Mouse (Mus musculus): ENCODE results near the gene Mast4. TPM values are rescaled to one million over a fixed set of nuclear protein-coding genes. Genes with fewer than 3 reads are reported as not detected.

Mast4 gene
- polyA plus RNA-seq, 1 experiment from 2014 or later, result 10.1 TPM

GRCm38 (mm10) chr13:102886147-102886546, 448.1 kb downstream of the Mast4 start:
- H3K27me3 ChIP-seq (replicated peaks; ENCODE audit: control insufficient read depth, insufficient read depth, low read length), result no peaks in the 10 kb centered on the region
- H3K4me1 ChIP-seq (replicated peaks; ENCODE audit: control insufficient read depth, insufficient read depth, low read length), result 0 out of 2 replicates have a peak, but pooled peaks cover 2% of the 10 kb centered on the region
- DNase-seq (ENCODE audit: low spot score), result no peak
- H3K9ac ChIP-seq (ENCODE audit: low read depth, low read length), result no peak overlapping the region
- H3K9me3 ChIP-seq (ENCODE audit: control insufficient read depth, low read length), result no peaks in the 10 kb centered on the region
- WGBS, result 82% methylated on average over 4 of the region's 4 CpGs
- no peak overlapping the region for H3K4me2 ChIP-seq
- H3K27ac ChIP-seq (ENCODE audit: low read depth, low read length), result no peak overlapping the region
- no peak for ATAC-seq (replicated peaks; ENCODE audit: low FRiP score)
- no peak overlapping the region for H3K4me3 ChIP-seq (ENCODE audit: low read depth, low read length)
- H3K36me3 ChIP-seq (ENCODE audit: control insufficient read depth, insufficient read depth, low read length), result no peaks in the 10 kb centered on the region

GRCm38 (mm10) chr13:102880381-102881076, 453.8 kb downstream of the Mast4 start:
- Histone ChIP-seq H3K36me3 (ENCODE audit: control insufficient read depth, insufficient read depth, low read length) (no peaks in the 10 kb centered on the region), H3K4me3 (ENCODE audit: low read depth, low read length) (no peak overlapping the region), H3K9ac (ENCODE audit: low read depth, low read length) (no peak overlapping the region), H3K27ac (ENCODE audit: low read depth, low read length) (no peak overlapping the region), H3K4me2 (no peak overlapping the region), H3K4me1 (replicated peaks; ENCODE audit: control insufficient read depth, insufficient read depth, low read length) (peaks cover 7% of the 10 kb centered on the region; the same call in 1 of the 2 replicates), H3K9me3 (ENCODE audit: control insufficient read depth, low read length) (no peaks in the 10 kb centered on the region), H3K27me3 (replicated peaks; ENCODE audit: control insufficient read depth, insufficient read depth, low read length) (no peaks in the 10 kb centered on the region)
- DNase-seq (ENCODE audit: low spot score) (no peak), ATAC-seq (replicated peaks; ENCODE audit: low FRiP score) (no peak)
- 88% methylated on average over 7 of the region's 7 CpGs for WGBS

GRCm38 (mm10) chr13:102878631-102879030, 455.7 kb downstream of the Mast4 start:
- H3K36me3 ChIP-seq (ENCODE audit: control insufficient read depth, insufficient read depth, low read length), result no peaks in the 10 kb centered on the region
- H3K27ac ChIP-seq (ENCODE audit: low read depth, low read length), result no peak overlapping the region
- DNase-seq (ENCODE audit: low spot score) (no peak), ATAC-seq (replicated peaks; ENCODE audit: low FRiP score) (no peak)
- H3K4me3 ChIP-seq (ENCODE audit: low read depth, low read length), result no peak overlapping the region
- H3K27me3 ChIP-seq (replicated peaks; ENCODE audit: control insufficient read depth, insufficient read depth, low read length), result no peaks in the 10 kb centered on the region
- H3K9me3 ChIP-seq (ENCODE audit: control insufficient read depth, low read length), result no peaks in the 10 kb centered on the region
- WGBS, result 57% methylated on average over 6 of the region's 6 CpGs
- peaks cover 6% of the 10 kb centered on the region; the same call in 1 of the 2 replicates for H3K4me1 ChIP-seq (replicated peaks; ENCODE audit: control insufficient read depth, insufficient read depth, low read length)
- no peak overlapping the region for H3K9ac ChIP-seq (ENCODE audit: low read depth, low read length)
- H3K4me2 ChIP-seq, result no peak overlapping the region

GRCm38 (mm10) chr13:102877766-102878325, 456.5 kb downstream of the Mast4 start:
- ATAC-seq (replicated peaks; ENCODE audit: low FRiP score), result no peak
- H3K27ac ChIP-seq (ENCODE audit: low read depth, low read length), result no peak overlapping the region

GRCm38 (mm10) chr13:102877154-102877553, 457.1 kb downstream of the Mast4 start:
- ATAC-seq (replicated peaks; ENCODE audit: low FRiP score), result peak; percentile 42; the same call in 1 of the 2 replicates
- Histone ChIP-seq H3K4me1 (replicated peaks; ENCODE audit: control insufficient read depth, insufficient read depth, low read length) (peaks cover 6% of the 10 kb centered on the region; the same call in 1 of the 2 replicates), H3K27me3 (replicated peaks; ENCODE audit: control insufficient read depth, insufficient read depth, low read length) (no peaks in the 10 kb centered on the region), H3K4me2 (no peak overlapping the region), H3K27ac (ENCODE audit: low read depth, low read length) (no peak overlapping the region), H3K36me3 (ENCODE audit: control insufficient read depth, insufficient read depth, low read length) (no peaks in the 10 kb centered on the region), H3K4me3 (ENCODE audit: low read depth, low read length) (no peak overlapping the region), H3K9me3 (ENCODE audit: control insufficient read depth, low read length) (no peaks in the 10 kb centered on the region), H3K9ac (ENCODE audit: low read depth, low read length) (no peak overlapping the region)
- no peak for DNase-seq (ENCODE audit: low spot score)
- 75% methylated on average over 8 of the region's 8 CpGs for WGBS

More at GRCm38 (mm10) chr13:102877766-102878325, 456.5 kb downstream of the Mast4 start:
- H3K4me2 ChIP-seq, result no peak overlapping the region
- H3K9me3 ChIP-seq (ENCODE audit: control insufficient read depth, low read length), result no peaks in the 10 kb centered on the region
- no peak overlapping the region for H3K9ac ChIP-seq (ENCODE audit: low read depth, low read length)
- no peaks in the 10 kb centered on the region for H3K36me3 ChIP-seq (ENCODE audit: control insufficient read depth, insufficient read depth, low read length)
- H3K4me3 ChIP-seq (ENCODE audit: low read depth, low read length), result no peak overlapping the region
- H3K27me3 ChIP-seq (replicated peaks; ENCODE audit: control insufficient read depth, insufficient read depth, low read length), result no peaks in the 10 kb centered on the region
- WGBS, result 81% methylated on average over 12 of the region's 12 CpGs
- DNase-seq (ENCODE audit: low spot score), result no peak
- H3K4me1 ChIP-seq (replicated peaks; ENCODE audit: control insufficient read depth, insufficient read depth, low read length), result peaks cover 6% of the 10 kb centered on the region; the same call in 1 of the 2 replicates

- WGBS, result 71% methylated on average over 8 of the region's 8 CpGs
- ATAC-seq (replicated peaks; ENCODE audit: low FRiP score), result no peak
- no peak for DNase-seq (ENCODE audit: low spot score)
- H3K9ac ChIP-seq (ENCODE audit: low read depth, low read length), result no peak overlapping the region
- no peaks in the 10 kb centered on the region for H3K9me3 ChIP-seq (ENCODE audit: control insufficient read depth, low read length)
- no peaks in the 10 kb centered on the region for H3K27me3 ChIP-seq (replicated peaks; ENCODE audit: control insufficient read depth, insufficient read depth, low read length)
- peaks cover 6% of the 10 kb centered on the region; the same call in 1 of the 2 replicates for H3K4me1 ChIP-seq (replicated peaks; ENCODE audit: control insufficient read depth, insufficient read depth, low read length)
- H3K27ac ChIP-seq (ENCODE audit: low read depth, low read length), result no peak overlapping the region
- H3K4me3 ChIP-seq (ENCODE audit: low read depth, low read length), result no peak overlapping the region
- H3K36me3 ChIP-seq (ENCODE audit: control insufficient read depth, insufficient read depth, low read length), result no peaks in the 10 kb centered on the region
- no peak overlapping the region for H3K4me2 ChIP-seq
These were observed 458.8 kb downstream of the Mast4 start for GRCm38 (mm10) chr13:102875520-102875919.

GRCm38 (mm10) chr13:102875144-102875476, 459.2 kb downstream of the Mast4 start:
- Histone ChIP-seq H3K4me1 (replicated peaks; ENCODE audit: control insufficient read depth, insufficient read depth, low read length) (peaks cover 10% of the 10 kb centered on the region; the same call in 1 of the 2 replicates), H3K27ac (ENCODE audit: low read depth, low read length) (no peak overlapping the region), H3K27me3 (replicated peaks; ENCODE audit: control insufficient read depth, insufficient read depth, low read length) (no peaks in the 10 kb centered on the region), H3K9me3 (ENCODE audit: control insufficient read depth, low read length) (no peaks in the 10 kb centered on the region), H3K4me2 (no peak overlapping the region), H3K9ac (ENCODE audit: low read depth, low read length) (no peak overlapping the region), H3K4me3 (ENCODE audit: low read depth, low read length) (no peak overlapping the region), H3K36me3 (ENCODE audit: control insufficient read depth, insufficient read depth, low read length) (no peaks in the 10 kb centered on the region)
- ATAC-seq (replicated peaks; ENCODE audit: low FRiP score), result no peak
- WGBS, result 61% methylated on average over 3 of the region's 3 CpGs
- no peak for DNase-seq (ENCODE audit: low spot score)

GRCm38 (mm10) chr13:102874465-102875143, 459.7 kb downstream of the Mast4 start:
- Histone ChIP-seq H3K9ac (ENCODE audit: low read depth, low read length) (no peak overlapping the region), H3K4me1 (replicated peaks; ENCODE audit: control insufficient read depth, insufficient read depth, low read length) (peaks cover 10% of the 10 kb centered on the region; the same call in 1 of the 2 replicates), H3K36me3 (ENCODE audit: control insufficient read depth, insufficient read depth, low read length) (no peaks in the 10 kb centered on the region), H3K27me3 (replicated peaks; ENCODE audit: control insufficient read depth, insufficient read depth, low read length) (no peaks in the 10 kb centered on the region), H3K9me3 (ENCODE audit: control insufficient read depth, low read length) (no peaks in the 10 kb centered on the region), H3K4me3 (ENCODE audit: low read depth, low read length) (no peak overlapping the region), H3K27ac (ENCODE audit: low read depth, low read length) (no peak overlapping the region), H3K4me2 (no peak overlapping the region)
- DNase-seq (ENCODE audit: low spot score) (no peak), ATAC-seq (replicated peaks; ENCODE audit: low FRiP score) (no peak)
- 87% methylated on average over 14 of the region's 14 CpGs for WGBS

Measured in liver, embryonic 11.5 days (tissue).